Mouse (Mus musculus) adrenal gland, postnatal 36 days (tissue): ENCODE measurements at regions not wholly inside any gene's neighbourhood (a gene's known extent, or its start where the extent isn't known, plus 50 kb on each side); places are given as distances from the start of the nearest gene placed in this dataset.
A peak's percentile ranks its signal among the peaks of the same experiment; 100 is the strongest.

Experiments used
- DNase-seq, 2 experiments: peaks; one replicate each; pipeline ENCODE4 v3.0.0; 2021; ENCODE audit warnings: mixed read lengths in 1 of 2

DNA sequence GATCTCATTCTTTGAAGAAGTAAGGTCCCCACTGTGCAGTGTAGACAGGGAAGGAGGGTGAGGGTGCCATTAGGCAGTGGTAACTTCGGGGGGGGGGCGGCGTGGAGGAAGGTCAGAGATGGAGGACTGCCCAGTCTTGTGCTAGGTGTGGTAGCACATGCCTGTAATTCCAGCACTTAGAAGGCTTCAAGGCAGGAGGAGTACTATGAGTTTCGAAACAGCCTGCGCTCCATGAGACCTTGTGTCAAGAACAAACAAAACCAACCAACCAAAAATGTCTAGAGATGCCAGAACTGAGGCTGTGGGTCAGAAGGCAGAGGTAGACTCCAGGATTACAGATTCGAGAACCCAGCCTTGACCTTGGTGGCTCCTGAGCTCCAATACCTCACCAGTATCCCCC, 130.8 kb downstream of the Pja1 start:
- no peak for DNase-seq

DNA sequence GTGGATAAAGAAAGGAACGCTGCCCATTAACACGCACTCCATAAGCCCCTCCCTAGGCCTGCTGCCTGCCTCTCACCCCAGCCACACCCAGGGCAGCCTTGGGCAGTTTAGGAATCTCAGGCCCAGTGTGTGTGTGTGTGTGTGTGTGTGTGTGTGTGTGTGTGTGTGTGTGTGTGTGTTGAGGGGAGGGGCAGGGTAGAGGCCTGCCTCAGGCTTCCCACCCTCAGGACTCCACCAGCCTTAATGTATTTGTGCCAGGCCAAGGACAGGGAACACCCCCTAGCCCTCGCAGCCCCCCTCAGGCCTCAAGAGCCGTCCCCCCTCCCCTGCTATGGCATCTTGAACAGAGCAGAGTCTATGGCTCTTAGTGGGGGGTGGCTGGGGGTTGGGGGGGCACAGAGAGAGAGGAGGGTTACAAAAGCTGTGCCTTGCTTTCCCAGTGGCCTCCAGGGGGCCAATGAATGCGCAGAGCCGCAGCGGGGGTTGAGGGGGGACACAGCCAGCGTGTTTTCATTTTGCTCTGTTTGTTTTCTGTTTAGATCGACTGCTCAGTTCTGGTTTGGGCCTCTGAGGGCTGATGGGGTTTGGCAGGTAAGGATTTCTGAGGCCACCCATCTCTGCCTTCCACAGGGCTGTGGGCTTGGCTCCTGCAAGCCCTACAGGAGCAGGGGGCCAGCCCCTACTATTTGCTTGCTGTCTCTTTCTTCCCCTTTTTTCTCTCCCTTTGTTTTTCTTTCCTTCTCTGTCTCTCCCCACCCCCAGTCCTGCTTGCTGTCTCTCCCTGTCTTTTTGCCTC, 131.8 kb downstream of the Pja1 start:
- no peak for DNase-seq

DNA sequence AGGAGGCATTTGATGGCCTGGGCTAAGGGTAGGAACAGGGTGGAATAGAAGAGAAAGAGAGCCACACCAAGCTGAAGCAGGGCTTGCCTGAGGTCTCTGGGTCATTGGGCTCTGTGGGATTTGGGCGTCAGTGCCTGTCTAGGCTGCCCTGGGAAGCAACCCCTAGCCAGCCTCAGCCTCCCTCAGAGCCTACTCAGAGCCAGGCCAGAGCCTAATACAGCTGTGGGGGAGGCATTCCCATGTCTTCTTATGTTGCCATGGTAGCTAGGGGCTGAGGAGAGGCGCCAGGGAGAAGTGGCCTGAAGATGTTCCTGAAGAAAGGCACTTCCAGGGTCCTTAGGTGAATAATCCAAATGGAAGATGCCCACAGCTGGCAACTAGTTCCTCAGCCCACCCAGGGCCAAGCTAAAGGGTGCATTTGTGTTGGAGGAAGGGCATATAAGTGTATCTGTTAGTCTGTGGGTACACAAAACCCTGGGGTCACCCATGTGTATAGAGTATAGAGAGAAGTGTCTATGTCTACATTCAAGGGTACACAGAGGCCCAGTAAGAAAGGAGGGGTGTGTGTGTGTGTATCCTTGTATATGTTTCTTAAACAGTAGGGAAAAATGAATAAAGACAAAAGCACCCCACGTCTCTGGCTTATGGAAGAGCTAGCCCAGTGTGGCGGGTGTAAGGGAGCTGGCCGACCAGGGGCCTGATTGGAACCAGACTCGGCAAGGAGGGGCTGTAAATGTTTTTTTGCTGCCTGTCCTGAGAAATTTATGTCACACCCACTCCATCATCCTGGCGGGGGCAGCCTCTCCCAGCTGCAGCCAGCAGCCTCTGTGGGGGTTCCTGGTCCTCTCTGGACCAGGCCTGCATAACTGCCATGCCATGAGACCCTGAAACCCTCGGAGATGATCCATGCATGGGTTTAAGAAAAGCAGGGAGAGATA, 134.2 kb downstream of the Pja1 start:
- DNase-seq, result no peak

DNA sequence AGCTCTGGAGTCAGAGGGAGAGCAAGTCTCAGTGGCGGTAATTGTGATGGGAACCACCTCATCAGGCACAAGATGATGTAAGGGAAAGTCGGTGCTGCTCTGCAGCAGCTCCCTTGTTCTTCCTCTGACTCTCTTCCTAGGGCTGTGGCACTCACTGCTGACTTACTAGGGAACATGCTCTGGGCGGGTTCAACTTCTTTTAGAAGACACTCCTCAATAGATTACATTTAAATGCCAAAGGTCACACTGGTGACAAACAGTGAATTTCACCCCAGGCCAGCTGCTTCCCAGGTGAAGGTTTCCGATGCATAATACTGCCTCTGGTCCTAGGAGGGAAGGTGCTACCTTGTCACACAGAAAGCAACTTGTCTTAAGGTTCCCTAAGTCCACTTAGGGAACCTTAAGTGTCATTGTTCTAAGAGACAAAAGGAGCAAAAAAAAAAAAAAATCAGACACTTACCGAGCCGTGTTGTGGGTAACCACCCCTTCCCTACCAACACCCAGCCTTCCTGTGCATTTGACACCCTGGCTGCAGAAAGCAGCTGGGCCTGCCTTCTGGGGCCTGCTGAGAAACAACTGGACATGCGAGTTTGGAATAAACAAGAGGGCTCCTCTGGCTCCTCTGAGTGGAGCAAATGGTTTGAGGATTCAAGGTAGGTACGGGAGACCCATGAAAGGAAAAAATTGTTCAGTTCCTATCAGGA, 135.0 kb downstream of the Pja1 start:
- no peak for DNase-seq

DNA sequence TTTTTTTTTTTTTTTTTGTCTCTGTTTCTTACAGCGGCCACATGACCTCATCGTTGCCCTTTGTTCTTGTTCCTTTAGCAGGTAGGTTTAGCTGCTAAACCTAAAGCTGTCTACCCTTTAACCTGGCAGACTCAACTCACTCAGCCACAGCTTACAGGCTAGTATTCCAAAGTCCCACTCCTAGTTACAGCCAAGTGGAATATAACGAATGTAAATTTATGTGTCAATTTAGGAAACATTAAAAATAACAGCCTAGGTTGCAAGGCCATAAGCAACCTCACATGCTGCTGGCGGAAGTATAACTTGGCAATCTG, 138.7 kb downstream of the Pja1 start:
- DNase-seq, result no peak

DNA sequence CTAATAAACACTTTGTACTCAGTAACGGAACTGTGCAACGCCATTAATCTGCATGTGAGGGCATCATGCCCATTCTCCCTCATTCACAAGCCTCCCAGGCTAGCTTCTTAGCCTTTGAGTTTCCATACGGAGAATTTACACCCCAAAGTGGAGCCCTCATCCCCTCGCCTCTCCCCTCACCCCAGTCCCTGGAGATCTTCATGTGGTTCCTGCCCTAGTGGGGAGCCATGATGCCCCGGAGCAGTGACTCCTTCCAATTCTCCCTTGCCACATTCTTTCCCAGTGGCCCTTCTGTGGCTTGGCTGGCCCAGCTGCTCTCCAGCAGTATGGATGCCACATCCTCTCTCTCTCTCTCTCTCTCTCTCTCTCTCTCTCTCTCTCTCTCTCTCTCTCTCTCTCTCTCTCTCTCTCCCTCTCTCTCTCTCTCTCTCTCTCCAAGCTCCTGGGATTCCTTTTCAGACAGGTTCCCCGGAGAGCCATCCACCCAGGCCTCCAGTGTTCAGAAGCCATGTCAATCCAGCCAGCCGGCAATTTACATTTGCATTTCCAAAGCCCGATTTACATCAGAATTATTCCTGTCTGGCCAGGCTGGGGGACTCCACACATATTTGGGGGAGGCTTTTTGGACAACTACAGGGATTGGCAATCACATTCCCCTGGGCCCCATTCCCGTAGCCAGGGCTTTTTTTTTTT, 139.2 kb downstream of the Pja1 start:
- no peak for DNase-seq

DNA sequence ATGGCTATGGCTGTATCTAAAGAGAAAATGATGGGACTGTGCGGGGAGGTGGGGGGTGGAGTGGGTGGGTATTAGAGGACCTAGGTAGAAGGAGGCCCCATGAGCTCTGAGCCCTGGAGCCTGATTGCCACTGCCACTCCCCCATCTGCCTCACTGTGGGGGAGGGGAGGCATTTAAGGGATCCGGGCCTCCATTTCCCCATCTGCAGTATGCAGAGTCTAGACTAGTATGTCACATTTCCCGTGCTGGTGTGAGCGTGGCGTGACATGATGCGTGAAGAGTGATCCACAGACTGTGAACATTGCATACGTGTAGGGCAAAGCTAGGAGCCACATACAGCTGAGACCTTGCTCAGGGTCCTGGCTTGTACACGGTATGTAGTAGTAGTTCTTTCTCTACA, 140.7 kb downstream of the Pja1 start:
- no peak for DNase-seq

DNA sequence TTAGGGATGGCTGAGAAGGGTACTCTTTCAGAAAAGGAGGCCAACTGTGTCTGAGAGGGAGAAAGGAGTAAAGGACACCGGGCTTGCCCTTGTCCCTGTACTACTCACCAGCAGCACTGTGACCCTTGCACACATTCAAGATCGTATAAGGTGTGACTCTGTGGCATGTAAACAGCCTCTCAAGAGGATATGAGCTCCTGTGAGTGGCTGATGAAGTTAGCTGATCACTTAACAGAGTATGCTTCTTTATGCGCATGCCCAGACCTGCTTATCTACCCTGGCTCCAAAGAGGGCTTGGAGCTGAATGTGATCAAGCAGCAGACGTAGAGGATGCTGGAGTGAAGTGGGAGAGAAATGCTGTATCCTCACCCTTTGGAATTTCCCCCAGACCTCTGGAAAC, 142.5 kb downstream of the Pja1 start:
- no peak for DNase-seq

DNA sequence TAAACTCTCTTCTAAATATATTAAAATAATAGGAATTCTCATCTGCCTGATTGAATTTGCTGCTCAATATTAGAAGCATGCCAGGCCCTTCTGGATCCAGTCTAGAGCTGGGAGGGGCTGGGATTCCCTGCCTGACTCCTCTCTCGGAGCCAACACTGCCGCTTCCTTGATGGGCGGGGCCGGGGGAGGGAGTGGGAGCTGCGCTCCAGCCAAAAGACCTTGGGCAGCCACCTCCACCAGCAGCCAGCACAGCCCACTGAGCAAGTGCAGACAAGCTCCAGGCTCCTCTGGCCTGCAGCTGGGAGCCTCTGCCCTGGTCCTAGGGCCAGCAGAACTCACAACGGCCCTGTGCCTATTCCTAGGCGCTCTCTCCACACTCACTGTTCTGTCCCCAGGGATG, 144.9 kb downstream of the Pja1 start:
- peak; percentile 74 to 77 for DNase-seq

DNA sequence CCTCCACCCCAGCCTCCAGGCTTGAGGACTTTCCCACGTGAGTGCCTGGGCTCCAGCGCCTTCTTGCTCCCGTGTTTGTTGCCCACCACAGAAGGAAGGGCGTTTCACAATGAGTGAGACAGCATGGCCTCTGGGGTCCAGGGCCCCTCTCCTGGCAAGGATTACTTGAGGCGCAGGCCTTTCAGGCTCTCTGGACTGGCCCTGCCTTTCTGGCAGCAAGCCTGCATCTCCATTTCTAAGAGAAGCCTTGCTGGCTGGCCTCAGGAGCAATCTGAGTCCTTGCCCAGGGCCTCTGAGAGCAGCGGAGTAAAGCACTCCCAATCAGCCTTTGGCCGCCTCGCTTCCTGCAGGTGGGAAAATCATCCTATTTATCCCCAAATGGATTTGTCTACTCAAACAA, 145.6 kb downstream of the Pja1 start:
- DNase-seq, result peak; percentile 46 to 61

DNA sequence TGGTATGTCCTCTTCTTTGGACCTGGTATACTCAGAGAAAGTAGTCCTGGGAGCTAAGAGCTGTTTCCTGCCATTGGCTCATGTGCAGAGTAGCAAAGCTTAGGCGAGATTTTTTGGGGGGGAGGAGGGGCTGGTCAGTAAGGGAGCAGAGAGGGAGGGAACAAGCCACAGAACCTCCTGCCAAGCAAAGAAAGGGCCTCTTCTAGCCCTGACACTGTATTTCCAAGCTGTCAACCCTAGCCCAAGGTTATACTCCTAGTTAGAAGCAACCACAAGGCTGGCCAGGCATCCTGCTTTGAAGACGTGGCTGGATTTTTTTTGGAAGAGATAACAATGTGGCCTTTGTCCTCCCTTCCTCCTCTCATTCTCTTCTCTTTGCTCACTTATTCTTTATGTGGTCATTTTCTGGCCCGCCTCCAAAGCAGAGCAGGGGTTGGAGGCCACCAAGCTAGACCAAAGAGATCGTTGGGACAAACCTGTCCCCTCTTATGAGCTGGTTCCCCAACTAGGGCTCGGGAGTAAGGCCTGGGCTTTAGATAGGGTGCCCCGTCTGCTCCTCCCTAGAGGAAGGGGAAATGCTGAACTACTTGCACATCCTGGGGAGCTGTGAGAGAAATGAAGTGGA, 146.4 kb downstream of the Pja1 start:
- DNase-seq, result peak; percentile 21 to 56

DNA sequence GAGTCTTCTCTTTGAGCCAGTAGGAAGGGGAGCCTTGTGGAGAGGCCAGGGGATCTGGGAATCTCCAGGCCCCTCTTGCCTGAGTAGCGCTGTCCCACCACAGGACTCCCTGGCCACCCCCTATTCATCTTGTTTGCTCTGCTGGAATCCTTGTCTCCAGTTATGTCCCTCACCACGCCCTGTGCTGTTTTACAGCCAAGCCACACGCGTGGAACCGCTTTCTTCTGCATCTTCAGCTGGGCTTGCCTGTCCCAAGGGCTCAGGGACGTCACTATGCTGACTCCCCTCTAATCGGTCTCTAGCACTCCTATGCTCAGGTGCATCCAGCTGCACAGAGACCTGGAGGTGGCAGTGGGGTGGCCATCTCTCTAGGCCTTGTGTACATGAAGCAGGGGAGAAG, 151.3 kb downstream of the Pja1 start:
- no peak for DNase-seq

DNA sequence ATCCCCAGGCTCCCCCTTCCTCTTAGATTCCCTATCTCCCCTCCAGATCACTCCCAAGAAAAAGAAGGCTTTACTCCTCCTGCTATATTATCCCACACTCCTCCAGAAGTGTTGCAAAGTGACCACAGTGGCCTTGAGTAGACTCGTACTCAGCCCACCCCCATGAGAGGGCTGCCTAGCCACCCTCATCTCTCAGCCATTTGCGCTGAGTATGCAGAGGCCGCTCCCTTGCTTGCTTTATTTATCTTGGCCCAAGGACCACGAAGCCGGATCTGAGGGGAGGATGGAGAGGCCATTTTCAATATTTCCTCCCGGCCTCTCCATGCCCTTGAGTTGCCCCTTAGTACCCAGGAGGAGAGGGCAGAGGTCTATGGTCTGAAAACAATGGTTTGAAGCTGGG, 151.9 kb downstream of the Pja1 start:
- DNase-seq, result no peak

DNA sequence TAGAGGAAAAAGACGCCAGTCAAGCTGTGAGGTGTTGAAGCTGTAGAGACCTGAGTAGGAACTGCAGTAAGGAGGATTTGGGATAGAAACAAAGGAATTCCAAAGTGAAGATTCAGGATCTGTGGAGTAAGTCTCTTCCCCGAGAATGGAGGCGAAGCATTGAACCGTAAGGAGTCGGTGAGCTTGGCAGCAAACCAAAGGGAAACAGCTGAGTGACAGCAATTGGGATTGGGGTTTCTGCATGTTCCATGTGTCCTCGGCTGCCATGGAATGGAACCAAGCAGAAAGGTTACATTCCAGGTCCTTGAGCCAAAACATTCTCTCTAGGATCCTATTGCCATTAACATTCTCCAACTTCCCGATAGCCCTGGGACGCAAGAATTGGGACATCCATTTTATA, 152.9 kb downstream of the Pja1 start:
- no peak for DNase-seq

DNA sequence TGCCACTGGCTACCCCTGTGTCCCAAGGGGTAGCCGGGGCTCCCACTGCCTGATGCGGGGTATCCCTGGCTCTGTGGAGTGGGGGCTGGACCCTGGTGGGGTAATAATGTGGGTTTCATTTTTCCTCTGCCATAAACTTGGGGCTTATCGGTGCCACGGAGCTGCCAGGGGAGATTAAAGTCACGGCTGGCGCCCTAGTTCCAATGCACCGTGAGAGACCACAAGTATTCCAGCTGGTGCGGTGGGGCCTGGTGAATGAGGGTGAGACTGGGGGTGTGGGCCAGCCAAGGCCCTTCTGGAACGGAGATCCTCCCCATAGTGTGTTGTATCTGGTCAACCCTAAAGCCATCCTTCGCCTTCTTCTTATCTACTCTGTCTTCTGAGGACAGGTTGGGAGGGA, 153.3 kb downstream of the Pja1 start:
- DNase-seq, result no peak

DNA sequence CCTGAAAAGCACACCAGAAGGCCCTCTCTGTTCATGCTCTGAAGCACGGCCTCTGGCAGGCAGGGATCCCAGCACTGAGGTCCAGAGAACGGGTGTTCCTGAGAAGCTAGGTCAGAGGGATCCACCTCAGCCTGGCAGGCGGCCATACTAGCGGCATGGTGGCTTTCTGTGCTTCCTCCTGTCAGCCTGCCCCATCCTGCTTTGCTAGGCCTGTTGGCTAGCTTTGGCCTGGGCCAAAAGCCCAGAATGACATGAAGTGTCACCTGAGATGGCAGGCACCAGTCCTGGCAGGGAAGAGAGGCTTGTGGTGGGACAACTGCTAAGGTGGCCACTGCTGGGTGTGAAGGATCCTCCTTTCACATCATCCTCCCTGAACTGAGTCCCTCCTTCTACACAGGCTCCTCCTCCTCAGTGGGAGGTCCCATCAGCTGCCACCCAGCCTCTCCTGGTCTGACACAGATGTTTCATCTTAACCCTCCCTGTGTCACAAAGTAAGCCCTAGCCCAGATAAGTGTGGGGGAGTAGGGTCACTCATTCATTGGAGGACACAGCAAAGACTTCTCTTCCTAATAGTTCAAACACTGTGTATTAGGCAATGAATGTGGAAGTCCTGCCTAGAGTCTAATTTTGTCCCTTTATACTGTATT, 154.5 kb downstream of the Pja1 start:
- peak in 1 of 2 experiments; percentile 19 for DNase-seq

DNA sequence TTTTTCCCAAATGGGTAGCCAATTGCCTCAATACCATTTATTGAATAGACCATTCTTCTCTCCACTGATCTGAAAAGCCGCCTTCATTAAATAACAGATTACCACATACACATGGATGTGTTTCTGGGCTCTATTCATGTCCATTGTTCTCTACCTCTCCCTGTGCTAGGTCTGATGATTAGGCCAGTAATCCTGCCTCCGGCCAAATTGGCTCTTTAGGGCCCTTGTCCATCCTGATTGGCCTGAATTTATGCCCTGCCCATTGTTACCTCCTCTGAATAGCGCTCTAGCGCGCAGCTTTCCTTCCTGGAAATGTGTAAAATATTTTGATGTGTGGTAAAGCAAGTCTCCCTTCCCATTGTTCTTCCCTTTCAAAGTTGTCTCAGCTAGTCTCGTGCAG, 163.2 kb downstream of the Efnb1 start:
- DNase-seq, result no peak

DNA sequence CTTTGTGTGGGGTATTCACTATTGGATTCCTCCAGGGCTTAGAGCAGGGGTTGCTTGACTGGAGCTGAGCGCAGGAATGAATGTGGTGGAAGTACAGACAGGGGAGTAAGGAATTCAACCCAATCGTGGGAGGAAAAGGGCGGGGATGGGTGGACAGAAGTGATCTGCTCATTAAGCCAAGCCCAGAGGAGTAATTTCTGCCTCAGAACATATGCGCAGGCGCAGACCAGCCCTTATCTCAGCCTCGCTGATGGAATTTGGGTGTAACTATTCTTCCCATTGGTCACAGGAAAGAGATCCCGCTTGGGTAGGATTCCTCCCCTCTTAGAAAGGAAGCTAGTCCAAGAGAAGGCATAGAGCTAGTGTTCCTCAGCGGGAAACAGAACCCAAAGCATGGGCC, 158.8 kb downstream of the Efnb1 start:
- DNase-seq, result no peak

DNA sequence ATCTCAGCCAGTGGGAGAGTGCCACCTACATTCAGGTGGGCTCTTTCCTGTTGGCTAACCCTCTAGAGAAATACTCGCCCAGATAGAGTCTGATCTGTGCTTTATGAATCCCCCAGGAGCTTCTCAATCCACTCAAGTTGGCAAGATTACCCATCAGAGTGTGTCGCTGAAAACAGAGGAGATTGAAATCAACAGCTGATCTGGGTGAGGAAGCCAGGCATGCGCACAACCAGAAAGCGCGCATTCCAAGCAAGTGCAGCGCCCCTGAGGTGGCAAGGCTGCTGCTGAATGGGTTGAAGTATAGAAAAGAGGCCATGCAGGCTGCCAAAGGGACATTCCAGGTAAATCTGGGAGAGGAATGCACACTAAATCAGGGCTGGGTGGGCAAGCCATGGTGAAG, 158.0 kb downstream of the Efnb1 start:
- DNase-seq, result no peak

DNA sequence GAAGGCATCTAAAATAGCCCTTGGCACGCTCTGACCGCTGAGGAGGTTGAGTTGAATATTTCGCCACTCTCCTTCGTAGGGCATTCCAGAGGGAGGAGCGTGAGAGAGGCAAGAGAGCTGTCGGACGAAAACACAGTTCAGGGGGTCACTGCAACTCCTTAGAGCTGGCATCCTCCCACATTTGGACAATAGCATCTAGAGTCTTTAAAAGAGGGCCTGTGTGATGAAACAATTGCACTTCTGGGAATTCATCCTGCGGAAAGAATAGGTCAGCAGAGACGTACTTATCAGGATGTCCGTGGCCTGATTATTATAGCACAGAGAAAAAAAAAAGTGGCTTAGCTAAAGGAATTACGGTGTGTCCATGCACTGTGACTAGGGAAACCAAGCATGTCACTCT, 156.8 kb downstream of the Efnb1 start:
- DNase-seq, result peak; percentile 13 to 30

DNA sequence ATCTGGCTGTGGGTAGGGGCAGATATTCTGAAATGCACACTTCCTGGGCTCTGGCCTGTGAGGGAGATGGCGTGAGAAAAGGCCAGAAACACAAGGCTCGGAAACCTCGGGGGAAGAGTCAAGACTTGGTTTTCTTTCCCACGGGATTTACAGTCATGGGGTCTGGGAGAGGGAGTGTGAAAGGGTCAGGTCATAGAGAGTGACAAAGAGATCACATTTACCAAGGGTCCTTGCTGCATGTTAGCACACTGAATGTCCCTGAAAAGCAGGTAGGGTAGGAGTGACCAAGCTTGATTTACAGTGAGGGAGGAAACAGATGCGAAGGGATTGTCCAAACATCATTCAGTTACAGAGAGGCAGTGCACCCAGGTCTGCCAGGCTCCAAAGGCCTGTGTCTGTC, 156.0 kb downstream of the Efnb1 start:
- DNase-seq, result no peak
